Mouse (Mus musculus) spleen, adult 12 weeks (tissue): ENCODE measurements around the gene Sowahb.

Source experiments
- DNase-seq: peaks from one replicate; pipeline ENCODE4 v3.0.0; 2022; ENCODE audit warnings: low spot score

Gene Sowahb

DNA sequence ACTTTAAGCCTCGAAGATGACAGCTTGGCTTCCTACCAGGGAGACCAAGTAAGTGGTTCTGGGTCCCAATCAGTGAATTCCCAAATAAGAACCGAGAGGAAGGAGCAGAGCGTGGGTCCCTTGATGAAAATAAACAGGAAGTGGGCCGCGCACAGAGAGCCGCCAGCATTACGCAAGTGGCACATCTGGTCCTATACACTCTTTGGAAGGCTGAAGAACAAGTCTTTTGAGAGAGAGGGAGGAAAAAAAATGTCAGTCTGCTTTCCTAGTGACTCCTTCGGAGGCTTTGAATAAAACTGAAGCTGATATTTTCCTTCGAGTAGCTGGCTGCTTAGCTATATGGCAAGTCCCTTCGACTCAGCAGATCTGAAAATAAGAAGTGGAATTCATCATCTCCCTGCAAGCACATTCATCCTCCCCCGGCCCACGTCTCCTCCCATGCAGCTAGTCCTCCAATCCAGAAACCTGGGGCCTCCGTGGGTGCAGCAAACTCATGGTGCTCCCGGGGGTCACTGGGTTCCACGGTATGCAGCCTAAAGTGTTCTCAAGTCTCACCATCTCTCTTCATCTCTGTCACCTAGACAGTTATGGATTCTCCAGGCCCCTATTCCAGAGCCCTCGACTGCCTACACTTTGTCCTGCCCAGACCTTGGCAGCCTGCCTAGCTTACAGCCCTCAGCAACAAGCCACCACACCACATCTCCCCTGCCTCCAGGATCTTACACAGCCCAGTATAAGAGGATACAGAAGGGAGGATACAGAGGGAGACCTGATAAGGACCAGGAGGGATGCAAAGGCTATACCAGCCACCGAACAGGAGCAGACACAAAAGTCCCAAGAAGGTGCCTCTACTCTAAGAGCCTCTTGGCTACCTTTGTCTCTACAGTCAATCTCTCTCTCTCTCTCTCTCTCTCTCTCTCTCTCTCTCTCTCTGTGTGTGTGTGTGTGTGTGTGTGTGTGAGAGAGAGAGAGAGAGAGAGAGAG is 43.8 kb downstream of the Sowahb start:
- no peak for DNase-seq

DNA sequence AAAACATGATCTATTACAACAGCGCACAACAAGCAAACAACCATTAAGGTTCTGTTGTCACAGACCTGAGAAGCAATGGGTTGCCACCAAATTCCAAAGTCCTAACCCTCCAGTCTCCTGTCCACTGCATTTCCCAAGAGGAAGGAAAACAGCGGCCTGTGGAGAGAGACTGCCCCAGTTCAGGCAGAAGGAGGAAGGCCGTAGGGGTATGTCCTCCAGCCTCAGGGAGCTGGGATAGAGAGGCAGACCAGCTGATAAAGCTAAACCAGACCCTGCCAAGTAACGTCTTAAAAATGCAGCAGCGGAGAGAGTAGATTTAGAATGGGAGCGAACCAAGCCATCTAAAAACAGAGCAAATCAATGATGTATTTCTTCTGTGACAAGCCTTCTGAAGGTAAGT is 44.8 kb downstream of the Sowahb start:
- no peak for DNase-seq

- no peak for DNase-seq
These were observed 46.3 kb downstream of the Sowahb start for GRCm38 (mm10) chr5:92998494-92999016.

DNA sequence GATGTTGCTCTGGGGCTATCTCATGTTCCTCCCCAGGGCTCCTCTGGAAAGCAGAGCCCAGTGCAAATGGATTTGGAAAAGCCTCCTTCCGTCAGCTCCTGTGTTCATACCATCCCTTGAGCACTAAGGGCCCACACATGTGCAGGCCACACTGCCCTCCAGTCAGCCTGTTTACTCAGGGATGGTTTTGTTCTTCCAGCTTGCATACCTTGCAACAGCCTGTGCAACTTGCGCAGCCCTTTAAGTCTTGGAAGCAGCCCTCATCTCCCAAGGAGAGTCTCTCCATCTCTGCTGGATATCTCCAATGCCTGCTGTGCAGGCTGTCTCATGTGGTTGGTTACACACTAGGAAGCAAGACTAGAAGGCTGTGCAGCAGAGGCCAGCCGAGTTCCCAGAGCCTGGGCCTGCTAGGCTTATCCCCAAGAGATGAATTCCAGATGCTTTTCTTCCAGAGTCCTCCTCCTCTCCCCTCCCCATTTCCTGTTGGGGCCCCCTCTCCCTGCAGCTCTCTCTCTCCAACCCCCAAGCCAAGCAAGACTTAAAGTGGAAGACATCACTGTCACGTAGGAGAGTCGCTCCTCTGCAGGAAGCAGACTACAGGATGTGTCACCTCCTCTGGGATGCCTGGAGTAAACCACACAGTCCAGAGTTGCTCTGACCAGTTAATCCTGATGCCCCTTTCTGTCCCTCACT is 47.2 kb downstream of the Sowahb start:
- no peak for DNase-seq

DNA sequence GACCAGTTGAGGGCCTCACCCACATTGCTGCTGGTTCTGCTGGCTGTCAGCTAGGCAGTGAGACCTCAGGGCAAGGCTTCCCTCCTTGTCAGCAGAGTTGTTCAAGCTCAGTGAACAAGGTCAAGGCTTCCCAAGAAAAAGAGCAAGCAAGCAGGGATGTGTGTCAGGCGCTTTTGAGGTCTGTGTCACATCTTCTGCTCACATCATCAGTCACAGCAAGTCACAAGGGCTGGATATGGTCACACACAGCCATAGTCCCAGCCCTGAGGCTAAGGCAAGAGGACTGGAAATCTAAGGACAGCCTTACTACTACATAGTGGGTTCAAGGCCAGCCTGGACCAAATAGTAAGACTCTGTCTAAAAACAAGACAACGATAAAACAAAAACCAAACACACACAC is 50.0 kb downstream of the Sowahb start:
- DNase-seq = no peak

DNA sequence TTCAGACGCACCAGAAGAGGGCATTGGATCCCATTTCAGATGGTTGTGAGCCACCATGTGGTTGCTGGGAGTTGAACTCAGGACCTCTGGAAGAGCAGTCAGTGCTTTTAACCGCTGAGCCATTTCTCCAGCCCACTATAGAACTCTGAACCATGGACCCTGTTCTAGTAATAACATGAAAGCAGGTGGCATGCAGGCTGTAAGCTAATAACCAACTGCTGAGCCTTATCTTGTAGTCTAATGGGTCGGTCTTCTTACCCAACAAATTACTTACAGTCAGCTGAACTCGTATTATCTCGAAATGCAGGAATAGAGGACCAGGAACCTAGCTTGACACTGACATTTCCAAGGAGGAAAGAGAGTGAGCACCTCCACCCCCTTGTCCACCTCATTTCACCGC is 50.5 kb downstream of the Sowahb start:
- DNase-seq = no peak

- no peak for DNase-seq
These were observed 52.7 kb downstream of the Sowahb start for GRCm38 (mm10) chr5:92992106-92992505.
